Mouse (Mus musculus) embryonic stem cell, embryonic (primary cell): ENCODE measurements around the gene Tmem239.

Experiments used
- CTCF ChIA-PET, 4 experiments: fragments of 300-600 bp in 2 of 4; fragments of 350-600 bp in 2 of 4; sonication (Branson Sonifier 250); formaldehyde crosslinking; loops; one replicate each; lab custom pipeline; 2022; ENCODE audit warnings: inconsistent platforms in 2 of 4; lab: Charles Lee
- POLR2A ChIA-PET, 4 experiments: fragments of 300-600 bp in 2 of 4; fragments of 350-600 bp in 2 of 4; sonication (Branson Sonifier 250); formaldehyde crosslinking; loops; one replicate each; lab custom pipeline; 2022; ENCODE audit warnings: antibody characterized with exemption in 4 of 4, inconsistent platforms in 1 of 4; lab: Charles Lee

Gene Tmem239

GRCm38 (mm10) chr2:130397186-130397985 lies 8.9 kb upstream of the Tmem239 start, which contains the start of gene Cpxm1:
Gene Cpxm1, minus strand, starts transcription at chr2:130397574.
- CTCF ChIA-PET = interaction anchor here in 2 of 4 experiments (0.9 to 1.0 kb wide), 2 partner anchors 15 kb away, joined by 3 to 4 read pairs; no protein-coding TSS in a partner anchor

GRCm38 (mm10) chr2:130398091-130398490 lies 8.2 kb upstream of the Tmem239 start:
- CTCF ChIA-PET = interaction anchor here in 1 of 4 experiments (1.0 kb wide), 2 partner anchors 9 to 14 kb away, joined by 4 to 5 read pairs; no protein-coding TSS in a partner anchor

More at GRCm38 (mm10) chr2:130397186-130397985, 8.9 kb upstream of the Tmem239 start, which contains the start of gene Cpxm1:
- POLR2A ChIA-PET = interaction anchor here in 3 of 4 experiments (0.6 to 3.7 kb wide), 11 partner anchors 11 to 300 kb away, joined by 3 to 18 read pairs (median 4); partner anchors contain the start of genes Ddrgk1 (in 1 of the 3), Idh3b (in 1 of the 3), Nop56 (in 1 of the 3) and Pced1a (in 1 of the 3)

GRCm38 (mm10) chr2:130400046-130400445 lies 6.2 kb upstream of the Tmem239 start:
- ChIA-PET CTCF (no interaction called here), POLR2A (interaction anchor here in 2 of 4 experiments (0.6 to 3.7 kb wide), 4 partner anchors 11 to 163 kb away, joined by 3 to 18 read pairs (median 3); partner anchors contain the start of gene Mrps26 (in 1 of the 2))

More at GRCm38 (mm10) chr2:130398091-130398490, 8.2 kb upstream of the Tmem239 start:
- POLR2A ChIA-PET = interaction anchor here in 3 of 4 experiments (0.6 to 3.7 kb wide), 10 partner anchors 12 to 922 kb away, joined by 3 to 18 read pairs (median 4); partner anchors contain the start of genes Idh3b (in 1 of the 3), Nop56 (in 1 of the 3), Pced1a (in 1 of the 3) and Vps16 (in 1 of the 3)

GRCm38 (mm10) chr2:130401891-130402290 lies 4.4 kb upstream of the Tmem239 start:
- CTCF ChIA-PET = interaction anchor here in 2 of 4 experiments (0.7 to 0.8 kb wide), 3 partner anchors 10 to 13 kb away, joined by 3 read pairs; no protein-coding TSS in a partner anchor
- POLR2A ChIA-PET = no interaction called here

GRCm38 (mm10) chr2:130404939-130405338 lies 1.3 kb upstream of the Tmem239 start, which contains the start of the genes Gm28372 and 1700020A23Rik:
Gene Gm28372, plus strand, starts transcription at chr2:130405239.
Gene 1700020A23Rik, plus strand, starts transcription at chr2:130405259.
- ChIA-PET POLR2A (interaction anchor here in 2 of 4 experiments (0.6 to 1.8 kb wide), 3 partner anchors 10 to 124 kb away, joined by 3 to 6 read pairs (median 3); no protein-coding TSS in a partner anchor), CTCF (no interaction called here)

- CTCF ChIA-PET = interaction anchor here in 3 of 4 experiments (0.5 to 1.9 kb wide), 8 partner anchors 11 to 347 kb away, joined by 3 to 7 read pairs (median 3); partner anchors contain the start of genes Pced1a (in 2 of the 3) and Vps16 (in 1 of the 3)
- POLR2A ChIA-PET = interaction anchor here in 3 of 4 experiments (0.6 to 1.6 kb wide), 8 partner anchors 11 to 616 kb away, joined by 3 to 4 read pairs (median 3); partner anchors contain the start of genes Cpxm1 (in 1 of the 3) and Idh3b (in 1 of the 3)
Observed at GRCm38 (mm10) chr2:130408194-130408593, 1.9 kb downstream of the Tmem239 start.

GRCm38 (mm10) chr2:130411558-130412495 lies 5.5 kb downstream of the Tmem239 start:
- ChIA-PET CTCF (interaction anchor here (0.5 to 3.2 kb wide), 40 partner anchors 8 to 1637 kb away, joined by 3 to 26 read pairs (median 4); partner anchors contain the start of genes Pced1a (in 2 of the 4), Vps16 (in 2 of the 4) and Cpxm1 (in 1 of the 4)), POLR2A (interaction anchor here in 3 of 4 experiments (0.6 to 4.8 kb wide), 13 partner anchors 9 to 185 kb away, joined by 3 to 28 read pairs (median 4); partner anchors contain the start of genes Pced1a (in 3 of the 3), Vps16 (in 3 of the 3), Cpxm1 (in 1 of the 3) and Idh3b (in 1 of the 3))

GRCm38 (mm10) chr2:130412775-130413174 lies 6.5 kb downstream of the Tmem239 start:
- POLR2A ChIA-PET = interaction anchor here in 3 of 4 experiments (0.9 to 4.8 kb wide), 8 partner anchors 8 to 137 kb away, joined by 3 to 28 read pairs (median 5); partner anchors contain the start of genes Pced1a (in 3 of the 3), Vps16 (in 3 of the 3) and Cpxm1 (in 1 of the 3)
- CTCF ChIA-PET = interaction anchor here (0.6 to 3.2 kb wide), 20 partner anchors 9 to 166 kb away, joined by 3 to 26 read pairs (median 5); partner anchors contain the start of genes Pced1a (in 2 of the 4) and Vps16 (in 1 of the 4)

- POLR2A ChIA-PET = interaction anchor here in 1 of 4 experiments (4.8 kb wide), 1 partner anchor 9 kb away, joined by 28 read pairs; the partner anchor contains the start of genes Pced1a and Vps16
- CTCF ChIA-PET = interaction anchor here in 2 of 4 experiments (0.9 to 3.2 kb wide), 5 partner anchors 8 to 25 kb away, joined by 3 to 26 read pairs (median 3); partner anchors contain the start of gene Vps16 (in 1 of the 2)
Observed at GRCm38 (mm10) chr2:130414094-130414856, 8.0 kb downstream of the Tmem239 start.

- CTCF ChIA-PET = interaction anchor here in 3 of 4 experiments (0.7 to 2.8 kb wide), 7 partner anchors 7 to 60 kb away, joined by 3 to 10 read pairs (median 3); no protein-coding TSS in a partner anchor
- POLR2A ChIA-PET = interaction anchor here in 3 of 4 experiments (0.6 to 4.2 kb wide), 24 partner anchors 10 to 1374 kb away, joined by 3 to 28 read pairs (median 4); partner anchors contain the start of genes Mrps26 (in 3 of the 3), Ddrgk1 (in 1 of the 3), Idh3b (in 1 of the 3) and Nop56 (in 1 of the 3)
Observed at GRCm38 (mm10) chr2:130421781-130422620, 15.7 kb downstream of the Tmem239 start.

GRCm38 (mm10) chr2:130423397-130424125 lies 17.3 kb downstream of the Tmem239 start:
- POLR2A ChIA-PET = interaction anchor here (0.7 to 4.2 kb wide), 45 partner anchors 9 to 836 kb away, joined by 3 to 28 read pairs (median 5); partner anchors contain the start of genes Mrps26 (in 3 of the 4), Ddrgk1 (in 2 of the 4), Ebf4 (in 2 of the 4) and Nop56 (in 2 of the 4)
- CTCF ChIA-PET = interaction anchor here in 3 of 4 experiments (0.7 to 2.8 kb wide), 14 partner anchors 9 to 1899 kb away, joined by 3 to 10 read pairs (median 4); partner anchors contain the start of gene Mrps26 (in 1 of the 3)

- CTCF ChIA-PET = interaction anchor here (0.5 to 2.5 kb wide), 18 partner anchors 9 to 1900 kb away, joined by 3 to 10 read pairs (median 3); partner anchors contain the start of gene Mrps26 (in 1 of the 4)
- POLR2A ChIA-PET = interaction anchor here (0.7 to 4.2 kb wide), 46 partner anchors 8 to 836 kb away, joined by 3 to 28 read pairs (median 4); partner anchors contain the start of genes Mrps26 (in 3 of the 4), Nop56 (in 3 of the 4), Ddrgk1 (in 2 of the 4) and Ebf4 (in 2 of the 4)
Observed at GRCm38 (mm10) chr2:130424126-130424853, 18.0 kb downstream of the Tmem239 start, which contains the start of the genes Vps16 and Pced1a. Gene Vps16, plus strand, starts transcription at chr2:130424339. Gene Pced1a, minus strand, starts transcription at chr2:130424701.
